ENCODE assay signal across 11 mouse cellular contexts in the genomic region with DNA sequence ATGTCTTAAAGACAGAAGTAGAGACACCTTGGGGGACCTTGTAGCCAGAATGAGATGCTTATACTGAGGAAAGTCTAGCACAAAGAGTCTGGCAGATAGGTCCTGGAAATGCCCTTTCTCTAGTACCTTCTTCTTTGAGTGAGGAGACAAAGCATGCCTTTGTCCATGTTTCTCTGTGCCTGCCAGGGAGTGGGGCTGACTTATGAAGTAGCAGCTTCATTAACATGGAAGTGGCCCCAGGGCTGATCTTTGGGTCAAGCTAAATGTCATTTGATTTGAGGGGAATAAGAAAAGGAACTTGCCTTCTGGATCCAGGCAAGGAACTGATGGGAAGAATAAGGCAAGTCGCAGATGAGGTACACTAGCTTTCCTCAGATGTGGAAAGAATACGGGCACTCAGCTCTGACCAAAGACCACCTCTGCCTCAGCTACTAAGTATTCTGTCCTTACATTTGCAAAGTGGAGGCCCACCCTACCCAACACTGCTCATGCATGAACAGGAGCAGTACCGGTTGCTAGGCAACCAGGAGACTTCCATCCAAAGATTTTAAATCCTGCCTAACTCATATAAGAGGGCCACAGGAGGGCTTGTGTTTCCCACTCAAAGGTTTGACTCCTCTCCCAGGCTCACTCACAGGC.
A peak's percentile ranks its signal among the peaks of the same experiment; 100 is the strongest.
DNase-seq lines count a peak whose midpoint lies in the region; ATAC-seq lines count a peak whose summit lies in the region.
"Had no signal": no experiment of that assay in that cellular context is flagged by ENCODE, and none has a peak within 500 bp of the region (broad histone marks: within the 10 kb centered on the region; RNA-seq: fewer than 3 reads in every experiment).

No protein-coding gene starts in this region.

- no peak overlapping the region for H3K9ac ChIP-seq in midbrain, embryonic 16.5 days (ENCODE audit: low read depth, low read length)
- H3K9ac ChIP-seq: heart, embryonic 15.5 days; lung, embryonic 14.5 days had no signal

- no peaks in the 10 kb centered on the region for H3K9me3 ChIP-seq in hindbrain, embryonic 10.5 days
- H3K9me3 ChIP-seq in midbrain, embryonic 16.5 days (replicated peaks; ENCODE audit: control insufficient read depth, low read length, poor library complexity, severe bottlenecking), result no peaks in the 10 kb centered on the region
- H3K9me3 ChIP-seq: heart, embryonic 15.5 days had no signal

- no peaks in the 10 kb centered on the region for H3K36me3 ChIP-seq in hindbrain, embryonic 10.5 days
- no peaks in the 10 kb centered on the region for H3K36me3 ChIP-seq in midbrain, embryonic 16.5 days (ENCODE audit: control insufficient read depth, insufficient read depth, low read length)
- H3K36me3 ChIP-seq: heart, embryonic 15.5 days had no signal

- WGBS in hindbrain, embryonic 10.5 days, result 36% methylated on average over 3 of the region's 3 CpGs
- WGBS in midbrain, embryonic 16.5 days, result 27% methylated on average over 3 of the region's 3 CpGs

- H3K4me2 ChIP-seq in midbrain, embryonic 16.5 days (ENCODE audit: low read length), result no peak overlapping the region
- H3K4me2 ChIP-seq: heart, embryonic 15.5 days; lung, embryonic 14.5 days had no signal

- intact Hi-C loops in heart, postnatal 25 days (cut with DNase I), result no loop called here

- DNase-seq in brain, adult 2 months (ENCODE audit: low read depth, low spot score), result peak; percentile 8
- peak; percentile 64 for DNase-seq in embryo, embryonic 11 days
- DNase-seq in hindbrain, embryonic 10.5 days (ENCODE audit: low spot score), result peak; percentile 60
- no peak for DNase-seq in heart, postnatal 25 days (ENCODE audit: low spot score)
- DNase-seq in lung, postnatal 14 days, result no peak
- no peak for DNase-seq in B cell, adult 2 months
- DNase-seq: cerebellum, adult 9-10 months; kidney, postnatal 36 days; lung, embryonic 14.5 days had no signal

- ATAC-seq in midbrain, embryonic 16.5 days, result peak; percentile 99

- H3K27me3 ChIP-seq in hindbrain, embryonic 10.5 days (ENCODE audit: insufficient read depth, poor library complexity, severe bottlenecking), result no peaks in the 10 kb centered on the region
- no peaks in the 10 kb centered on the region for H3K27me3 ChIP-seq in midbrain, embryonic 16.5 days (ENCODE audit: control insufficient read depth, insufficient read depth, low read depth, low read length)
- H3K27me3 ChIP-seq: heart, embryonic 15.5 days had no signal

- peaks cover 21% of the 10 kb centered on the region for H3K4me1 ChIP-seq in hindbrain, embryonic 10.5 days (replicated peaks)
- peaks cover 5% of the 10 kb centered on the region; the same call in 1 of the 2 replicates for H3K4me1 ChIP-seq in midbrain, embryonic 16.5 days (ENCODE audit: control insufficient read depth, insufficient read depth, low read length)
- H3K4me1 ChIP-seq: heart, embryonic 15.5 days had no signal

- H3K4me3 ChIP-seq in hindbrain, embryonic 10.5 days, result no peak overlapping the region
- no peak overlapping the region for H3K4me3 ChIP-seq in midbrain, embryonic 16.5 days (ENCODE audit: low read depth, low read length)
- H3K4me3 ChIP-seq: heart, embryonic 15.5 days had no signal

- peak overlapping the region; percentile 62 for H3K27ac ChIP-seq in hindbrain, embryonic 10.5 days
- peak overlapping the region; percentile 52; the same call in 1 of the 2 replicates for H3K27ac ChIP-seq in midbrain, embryonic 16.5 days (ENCODE audit: low read length)
- H3K27ac ChIP-seq: heart, embryonic 15.5 days had no signal

Comparison
In these comparisons a context has a peak if more than half of its experiments do, and no peak if none do; other contexts are left out.
1. DNase-seq: peak in brain, adult 2 months (single experiment), embryo, embryonic 11 days (single experiment) and hindbrain, embryonic 10.5 days (single experiment); none in heart, postnatal 25 days (single experiment), lung, postnatal 14 days (single experiment) and B cell, adult 2 months (0 of 2).